ENCODE assay signal across 9 mouse cellular contexts in the genomic region with DNA sequence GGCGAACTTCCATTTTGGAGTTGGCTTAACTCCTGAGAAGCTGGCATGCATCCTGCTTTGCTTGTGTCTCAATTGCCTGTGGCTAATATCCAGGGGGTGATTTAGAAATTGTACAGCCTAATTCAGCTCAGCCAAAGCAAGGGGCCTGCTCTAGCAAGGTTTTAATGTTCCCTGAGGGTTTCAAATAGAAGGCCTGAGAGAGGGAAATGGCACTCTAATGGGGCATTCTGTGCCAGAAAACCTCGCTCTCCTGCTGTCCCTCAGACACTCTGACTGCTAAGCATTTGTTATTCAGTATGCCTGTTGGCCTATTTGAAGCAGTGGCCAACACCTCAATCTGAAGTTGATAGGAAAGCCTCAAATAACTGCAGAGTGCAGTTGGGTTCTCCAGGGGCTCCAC.
DNase-seq lines count a peak whose midpoint lies in the region; ATAC-seq and TF ChIP-seq lines count a peak whose summit lies in the region.
"Had no signal": no experiment of that assay in that cellular context is flagged by ENCODE, and none has a peak within 500 bp of the region (broad histone marks: within the 10 kb centered on the region; RNA-seq: fewer than 3 reads in every experiment).

No protein-coding gene starts in this region.

- H3K36me3 ChIP-seq in hindbrain, embryonic 16.5 days (ENCODE audit: control insufficient read depth, insufficient read depth, low read length): no peaks in the 10 kb centered on the region
- no peaks in the 10 kb centered on the region for H3K36me3 ChIP-seq in hindbrain, embryonic 11.5 days (ENCODE audit: control insufficient read depth, insufficient read depth, low read length)
- no peaks in the 10 kb centered on the region for H3K36me3 ChIP-seq in forebrain, postnatal 0 days (ENCODE audit: insufficient read depth)
- H3K36me3 ChIP-seq in limb, embryonic 14.5 days (ENCODE audit: control insufficient read depth, insufficient read depth, low read length): no peaks in the 10 kb centered on the region

- peak; percentile 75 for ATAC-seq in hindbrain, embryonic 16.5 days
- ATAC-seq in hindbrain, embryonic 11.5 days (ENCODE audit: low FRiP score): no peak
- ATAC-seq in forebrain, postnatal 0 days: peak; percentile 69
- no peak for ATAC-seq in limb, embryonic 14.5 days (ENCODE audit: low FRiP score, low read depth)

- no peaks in the 10 kb centered on the region for H3K4me1 ChIP-seq in hindbrain, embryonic 16.5 days (ENCODE audit: control insufficient read depth, insufficient read depth, low read depth, low read length)
- no peaks in the 10 kb centered on the region for H3K4me1 ChIP-seq in hindbrain, embryonic 11.5 days (replicated peaks; ENCODE audit: control insufficient read depth, insufficient read depth, low read length)
- H3K4me1 ChIP-seq in forebrain, postnatal 0 days (ENCODE audit: insufficient read depth): no peaks in the 10 kb centered on the region
- H3K4me1 ChIP-seq in limb, embryonic 14.5 days (ENCODE audit: control insufficient read depth, insufficient read depth, low read length): no peaks in the 10 kb centered on the region

- 50% methylated on average over 2 of the region's 2 CpGs for WGBS in hindbrain, embryonic 16.5 days
- WGBS in hindbrain, embryonic 11.5 days: 83% methylated on average over 2 of the region's 2 CpGs
- 36% methylated on average over 2 of the region's 2 CpGs for WGBS in forebrain, postnatal 0 days
- WGBS in limb, embryonic 14.5 days: 40% methylated on average over 2 of the region's 2 CpGs

- TF ChIP-seq CTCF in forebrain, postnatal 0 days (IDR thresholded peaks at IDR 0.05; ENCODE audit: low read depth): no peak

- H3K4me3 ChIP-seq in hindbrain, embryonic 16.5 days (ENCODE audit: low read length): no peak overlapping the region
- no peak overlapping the region for H3K4me3 ChIP-seq in hindbrain, embryonic 11.5 days (ENCODE audit: low read depth, low read length)
- H3K4me3 ChIP-seq in forebrain, postnatal 0 days (ENCODE audit: low read depth, low read length): no peak overlapping the region
- H3K4me3 ChIP-seq in limb, embryonic 14.5 days (replicated peaks; ENCODE audit: low read length): no peak overlapping the region

- DNase-seq in hindbrain, embryonic 11.5 days (ENCODE audit: low spot score): no peak
- DNase-seq in brain, embryonic 18.5 days (ENCODE audit: low read depth, low spot score): peak; percentile 37
- peak; percentile 39 for DNase-seq in forebrain, postnatal 0 days
- peak; percentile 16 for DNase-seq in limb, embryonic 14.5 days (ENCODE audit: low spot score)
- no peak for DNase-seq in kidney, postnatal 36 days
- no peak for DNase-seq in spleen, postnatal 10 days (ENCODE audit: low spot score in 2 of 2)
- DNase-seq: kidney, postnatal 4 days; thymus, adult 2 months had no signal

- no peak overlapping the region for H3K9ac ChIP-seq in hindbrain, embryonic 16.5 days (ENCODE audit: low read depth, low read length)
- no peak overlapping the region for H3K9ac ChIP-seq in hindbrain, embryonic 11.5 days (ENCODE audit: low read depth, low read length)
- H3K9ac ChIP-seq in forebrain, postnatal 0 days: no peak overlapping the region
- H3K9ac ChIP-seq in limb, embryonic 14.5 days (ENCODE audit: low read depth, low read length, severe bottlenecking): no peak overlapping the region

- no peak overlapping the region for H3K27ac ChIP-seq in hindbrain, embryonic 16.5 days (ENCODE audit: low read depth, low read length)
- no peak overlapping the region for H3K27ac ChIP-seq in hindbrain, embryonic 11.5 days (ENCODE audit: low read depth, low read length)
- H3K27ac ChIP-seq in forebrain, postnatal 0 days (ENCODE audit: low read depth, low read length): no peak overlapping the region
- H3K27ac ChIP-seq in limb, embryonic 14.5 days (replicated peaks; ENCODE audit: low read depth, low read length): no peak overlapping the region

- no peaks in the 10 kb centered on the region for H3K27me3 ChIP-seq in hindbrain, embryonic 16.5 days (replicated peaks; ENCODE audit: control insufficient read depth, insufficient read depth, low read length)
- no peaks in the 10 kb centered on the region for H3K27me3 ChIP-seq in hindbrain, embryonic 11.5 days (ENCODE audit: control insufficient read depth, insufficient read depth, low read length)
- no peaks in the 10 kb centered on the region for H3K27me3 ChIP-seq in forebrain, postnatal 0 days (ENCODE audit: insufficient read depth, low read length)
- H3K27me3 ChIP-seq in limb, embryonic 14.5 days (ENCODE audit: control insufficient read depth, insufficient read depth, low read length): no peaks in the 10 kb centered on the region

- no peaks in the 10 kb centered on the region for H3K9me3 ChIP-seq in hindbrain, embryonic 16.5 days (ENCODE audit: control insufficient read depth, low read length)
- H3K9me3 ChIP-seq in hindbrain, embryonic 11.5 days (ENCODE audit: control insufficient read depth, low read length): no peaks in the 10 kb centered on the region
- no peaks in the 10 kb centered on the region for H3K9me3 ChIP-seq in forebrain, postnatal 0 days (ENCODE audit: low read length)
- no peaks in the 10 kb centered on the region for H3K9me3 ChIP-seq in limb, embryonic 14.5 days (ENCODE audit: control insufficient read depth, low read length)

- no peak for TF ChIP-seq POLR2A in limb, embryonic 14.5 days (IDR thresholded peaks at IDR 0.05; ENCODE audit: borderline replicate concordance, extremely low read depth, insufficient read depth, insufficient read length)

- H3K4me2 ChIP-seq in hindbrain, embryonic 16.5 days (ENCODE audit: low read length): no peak overlapping the region
- H3K4me2 ChIP-seq in hindbrain, embryonic 11.5 days (replicated peaks; ENCODE audit: low read depth, low read length): no peak overlapping the region
- H3K4me2 ChIP-seq in forebrain, postnatal 0 days (ENCODE audit: low read depth): no peak overlapping the region
- H3K4me2 ChIP-seq in limb, embryonic 14.5 days (replicated peaks; ENCODE audit: low read depth, low read length, severe bottlenecking): no peak overlapping the region

Comparison
In these comparisons a context has a peak if more than half of its experiments do, and no peak if none do; other contexts are left out.
1. ATAC-seq: peak in hindbrain, embryonic 16.5 days (single experiment) and forebrain, postnatal 0 days (single experiment); none in hindbrain, embryonic 11.5 days (single experiment) and limb, embryonic 14.5 days (single experiment).
2. DNase-seq: peak in brain, embryonic 18.5 days (single experiment), forebrain, postnatal 0 days (single experiment) and limb, embryonic 14.5 days (single experiment); none in hindbrain, embryonic 11.5 days (single experiment), kidney, postnatal 36 days (0 of 2) and spleen, postnatal 10 days (0 of 2).